Mouse (Mus musculus): ENCODE data around the gene Ctsh.

Ctsh gene

DNA sequence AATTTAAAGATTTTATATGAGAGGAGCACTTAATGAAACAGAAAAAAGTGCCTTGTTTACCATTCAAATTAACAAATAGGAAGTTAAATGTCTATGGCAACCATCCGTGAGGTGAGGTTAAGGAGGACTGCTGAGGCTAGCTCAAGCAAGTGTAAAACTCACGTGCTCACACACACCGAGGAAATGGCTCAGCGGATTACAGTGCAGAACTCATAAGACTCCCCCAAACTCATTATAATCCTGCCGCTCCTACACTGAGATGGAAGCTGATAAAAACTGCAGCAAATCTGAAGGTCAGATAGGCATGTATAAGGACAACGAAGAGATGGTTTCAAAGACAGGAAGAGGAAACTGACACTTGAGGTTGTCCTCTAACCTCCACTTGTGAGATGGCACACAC is 55.4 kb downstream of the Ctsh start:
- peak; percentile 66 for DNase-seq (ENCODE audit: low read depth, low spot score)
- no peaks in the 10 kb centered on the region; the same call in 1 of the 2 replicates for H3K36me3 ChIP-seq (ENCODE audit: control insufficient read depth, insufficient read depth, low read length, poor library complexity, severe bottlenecking)
- no peaks in the 10 kb centered on the region for H3K27me3 ChIP-seq (ENCODE audit: control insufficient read depth, insufficient read depth, low read length, poor library complexity, severe bottlenecking)

DNA sequence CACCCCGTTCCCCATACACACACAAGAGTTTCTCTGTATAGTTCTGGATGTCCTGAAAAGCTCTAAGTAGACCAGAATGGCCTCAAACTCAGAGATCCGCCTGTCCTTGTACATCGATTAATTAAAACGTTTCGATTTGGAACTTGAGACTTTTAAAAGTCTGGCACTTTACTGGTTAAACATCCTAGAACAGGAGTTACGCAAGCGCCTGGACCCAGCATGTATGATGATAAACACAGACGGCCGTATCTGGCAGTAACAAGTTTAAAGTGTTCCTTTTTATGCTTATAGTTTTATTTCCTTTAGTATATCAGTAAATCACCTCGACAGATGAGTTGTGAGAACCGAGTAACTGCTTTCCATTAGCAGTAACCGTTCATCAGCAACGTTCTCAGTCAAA is 59.2 kb downstream of the Ctsh start:
- DNase-seq (ENCODE audit: low read depth, low spot score): no peak
- Histone ChIP-seq H3K27me3 (ENCODE audit: control insufficient read depth, insufficient read depth, low read length, poor library complexity, severe bottlenecking) (no peaks in the 10 kb centered on the region), H3K36me3 (ENCODE audit: control insufficient read depth, insufficient read depth, low read length, poor library complexity, severe bottlenecking) (no peaks in the 10 kb centered on the region)

DNA sequence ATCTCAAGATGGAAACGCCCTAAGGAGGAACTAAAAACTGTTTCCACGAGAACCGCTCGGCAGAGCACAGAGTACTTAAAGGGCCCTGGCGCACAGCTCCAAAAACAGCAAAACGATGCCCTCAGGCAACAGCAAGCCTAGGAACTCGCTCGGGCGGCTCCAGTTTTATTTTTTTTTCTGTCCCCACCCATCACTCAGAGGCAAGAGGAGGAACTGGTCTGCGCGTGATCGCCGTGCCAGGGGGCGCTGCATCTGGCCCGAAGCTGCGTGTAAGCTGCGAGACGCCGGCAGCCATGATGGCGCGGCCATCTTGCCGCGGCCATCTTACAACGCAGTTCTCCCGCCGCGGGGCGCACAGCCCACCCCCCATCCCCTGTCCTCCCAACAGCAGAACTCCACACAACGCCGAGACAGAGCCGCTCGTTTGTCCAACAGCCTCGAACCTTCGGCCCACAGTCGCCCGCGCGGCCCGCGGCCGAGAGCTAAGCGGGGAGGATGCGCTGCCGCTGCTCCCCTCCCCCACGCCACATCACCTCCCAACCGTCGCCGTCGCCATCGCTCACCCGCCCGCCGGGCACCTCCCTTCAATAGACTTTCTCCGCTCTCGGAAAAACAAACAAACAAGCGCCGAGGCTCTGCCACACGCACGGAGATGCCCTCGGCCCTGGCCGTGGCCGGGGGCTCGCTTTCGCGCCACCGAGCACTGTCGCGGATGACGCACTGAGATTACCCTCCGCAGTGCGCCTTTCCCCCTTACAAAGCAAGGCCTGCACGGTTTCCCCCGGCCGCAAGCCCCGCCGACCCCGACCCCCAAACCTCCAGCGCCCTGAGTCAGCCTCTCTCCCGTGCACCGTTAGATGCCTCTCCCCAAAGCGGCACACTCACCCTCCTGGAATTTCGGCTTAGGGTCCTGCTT is 60.0 kb downstream of the Ctsh start:
- Histone ChIP-seq H3K27me3 (ENCODE audit: control insufficient read depth, insufficient read depth, low read length, poor library complexity, severe bottlenecking) (no peaks in the 10 kb centered on the region), H3K36me3 (ENCODE audit: control insufficient read depth, insufficient read depth, low read length, poor library complexity, severe bottlenecking) (no peaks in the 10 kb centered on the region)
- peak; percentile 96 for DNase-seq (ENCODE audit: low read depth, low spot score)

DNA sequence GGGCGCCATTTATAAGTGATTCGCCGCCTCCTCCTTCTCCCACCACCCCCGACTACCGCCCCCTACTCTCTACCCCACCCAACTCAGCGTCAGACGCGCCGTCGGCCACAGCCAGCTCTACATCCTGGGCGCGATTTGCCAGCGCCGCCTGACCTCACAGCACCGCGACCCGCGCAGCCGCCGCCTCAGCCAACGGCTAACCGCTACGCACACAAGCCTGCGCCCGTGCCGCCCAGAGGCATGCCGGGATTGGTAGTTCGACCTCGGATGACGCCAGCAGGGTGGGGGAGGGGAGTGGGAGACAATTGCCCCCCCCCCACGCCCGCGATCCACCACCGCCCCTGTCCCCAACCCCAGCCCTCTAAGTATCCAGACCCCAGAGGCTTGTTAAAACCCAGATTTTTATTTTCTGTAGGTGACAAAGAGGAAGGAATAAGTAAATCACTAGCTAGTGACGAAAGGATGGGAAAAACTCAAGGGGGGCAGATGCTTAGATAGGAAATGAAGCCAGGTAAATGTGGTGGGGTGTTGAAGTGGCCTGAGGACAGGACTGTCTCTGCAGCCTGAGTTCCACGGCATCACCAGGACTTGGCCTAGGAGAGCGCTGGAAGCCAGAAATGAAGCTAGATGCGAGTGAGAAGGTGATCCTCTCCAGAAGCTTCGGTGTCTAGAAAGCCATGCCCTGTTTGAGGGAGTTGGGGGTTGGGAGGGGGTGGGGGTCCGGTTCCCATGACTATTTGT is 60.8 kb downstream of the Ctsh start, which contains the start of gene Morf4l1:
Gene Morf4l1, minus strand, starts transcription at position 208 of the 741 bp plus-strand sequence.
- Histone ChIP-seq H3K27me3 (ENCODE audit: control insufficient read depth, insufficient read depth, low read length, poor library complexity, severe bottlenecking) (no peaks in the 10 kb centered on the region), H3K36me3 (ENCODE audit: control insufficient read depth, insufficient read depth, low read length, poor library complexity, severe bottlenecking) (no peaks in the 10 kb centered on the region)
- DNase-seq (ENCODE audit: low read depth, low spot score): peak; percentile 97

DNA sequence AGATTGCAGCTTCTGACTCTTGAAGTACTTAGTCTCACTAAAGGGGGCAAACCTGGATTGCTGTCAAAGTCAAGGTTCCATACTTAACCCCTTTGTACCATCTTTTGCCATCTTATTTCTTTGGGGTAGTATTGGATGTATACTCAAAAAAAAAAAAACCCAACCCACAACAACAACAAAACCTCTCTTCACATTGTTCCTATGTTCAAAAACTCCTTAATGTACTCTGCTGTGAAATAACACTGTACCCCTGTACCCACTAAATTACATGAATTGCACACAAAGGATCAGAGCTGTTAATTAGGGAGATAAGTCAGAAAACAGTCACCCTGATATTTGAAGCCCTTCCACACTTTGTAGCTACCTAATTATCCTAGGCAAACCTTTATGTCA is 61.4 kb downstream of the Ctsh start:
- no peaks in the 10 kb centered on the region for H3K36me3 ChIP-seq (ENCODE audit: control insufficient read depth, insufficient read depth, low read length, poor library complexity, severe bottlenecking)
- no peak for DNase-seq (ENCODE audit: low read depth, low spot score)
- H3K27me3 ChIP-seq (ENCODE audit: control insufficient read depth, insufficient read depth, low read length, poor library complexity, severe bottlenecking): no peaks in the 10 kb centered on the region

DNA sequence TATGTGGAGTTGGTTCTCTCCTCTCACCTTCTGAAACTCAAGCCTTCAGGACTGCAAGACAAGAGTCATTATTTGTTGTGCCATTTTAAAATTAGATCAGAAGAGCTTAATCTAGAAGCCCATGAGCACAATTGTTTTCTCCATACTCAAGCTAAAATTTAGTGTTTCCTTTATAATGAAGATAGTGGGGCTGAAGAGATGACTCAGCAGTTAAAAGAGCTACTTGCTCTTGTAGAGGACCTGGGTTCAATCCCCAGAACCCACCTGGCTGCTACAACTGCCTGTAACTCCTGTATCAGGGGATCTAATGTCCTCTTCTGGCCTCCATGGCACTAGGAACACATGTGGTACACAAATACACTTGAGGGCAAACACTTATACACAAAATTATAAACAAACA is 63.3 kb downstream of the Ctsh start:
- Histone ChIP-seq H3K27me3 (ENCODE audit: control insufficient read depth, insufficient read depth, low read length, poor library complexity, severe bottlenecking) (no peaks in the 10 kb centered on the region), H3K36me3 (ENCODE audit: control insufficient read depth, insufficient read depth, low read length, poor library complexity, severe bottlenecking) (no peaks in the 10 kb centered on the region)
- DNase-seq (ENCODE audit: low read depth, low spot score): no peak

DNA sequence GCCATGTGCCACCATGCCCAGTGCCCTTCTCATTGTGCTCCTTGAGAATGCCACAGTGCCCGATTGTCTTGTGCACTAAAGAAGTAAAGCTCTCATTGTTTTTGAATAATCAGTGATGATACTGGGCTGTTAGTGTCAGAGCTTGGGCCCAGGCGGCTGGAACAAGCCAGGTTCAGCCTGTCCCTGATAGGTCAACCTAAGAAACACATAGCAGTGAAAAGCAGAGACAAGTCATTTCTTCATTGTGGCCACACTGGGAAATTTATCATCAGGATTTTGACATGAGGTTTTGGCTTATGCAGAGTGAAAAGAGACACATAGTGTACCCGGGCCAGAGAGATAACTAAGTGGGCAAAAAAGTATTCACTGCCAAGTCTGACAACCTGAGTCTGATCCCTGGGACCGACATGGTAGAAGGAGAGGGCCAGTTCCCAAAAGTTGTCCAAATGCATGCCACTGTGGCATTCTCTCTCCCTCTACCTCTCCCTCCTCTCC is 68.3 kb downstream of the Ctsh start:
- H3K36me3 ChIP-seq (ENCODE audit: control insufficient read depth, insufficient read depth, low read length, poor library complexity, severe bottlenecking): no peaks in the 10 kb centered on the region
- no peak for DNase-seq (ENCODE audit: low read depth, low spot score)
- H3K27me3 ChIP-seq (ENCODE audit: control insufficient read depth, insufficient read depth, low read length, poor library complexity, severe bottlenecking): no peaks in the 10 kb centered on the region

DNA sequence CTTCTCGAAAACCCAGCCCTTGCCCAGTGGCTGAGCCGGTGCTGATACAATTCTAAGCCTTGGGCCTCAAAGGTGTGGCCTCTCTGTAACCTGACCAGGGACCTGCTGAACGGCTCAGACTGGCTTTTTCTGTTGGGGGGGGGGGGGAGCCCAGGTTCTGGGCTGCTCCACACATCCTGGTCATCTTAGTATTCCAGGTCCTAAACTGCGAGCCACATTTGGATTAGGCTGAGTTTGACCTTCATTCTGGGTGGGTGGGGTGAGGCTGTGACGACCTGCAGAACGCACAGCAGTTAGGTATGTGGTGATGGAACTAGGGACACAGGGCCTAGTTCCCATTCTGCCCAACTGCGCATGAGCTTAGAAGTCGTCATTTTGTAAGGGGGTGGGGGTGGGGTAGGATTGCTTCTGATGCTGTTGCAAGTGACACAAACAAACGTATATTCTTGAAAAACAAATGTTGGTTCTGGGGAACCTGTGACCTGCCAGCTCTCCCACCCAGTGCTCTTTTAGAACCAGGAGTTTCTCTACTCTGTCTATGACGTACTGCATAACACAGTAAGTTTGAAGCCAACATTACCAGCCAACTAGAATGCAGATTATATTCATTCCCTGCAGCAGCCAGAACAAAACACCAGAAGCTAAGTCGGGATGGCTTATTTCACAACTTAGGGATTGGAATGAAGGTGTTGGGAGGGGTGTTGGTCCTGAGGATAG is 70.4 kb downstream of the Ctsh start:
- no peaks in the 10 kb centered on the region for H3K27me3 ChIP-seq (ENCODE audit: control insufficient read depth, insufficient read depth, low read length, poor library complexity, severe bottlenecking)
- no peak for DNase-seq (ENCODE audit: low read depth, low spot score)
- no peaks in the 10 kb centered on the region for H3K36me3 ChIP-seq (ENCODE audit: control insufficient read depth, insufficient read depth, low read length, poor library complexity, severe bottlenecking)

DNA sequence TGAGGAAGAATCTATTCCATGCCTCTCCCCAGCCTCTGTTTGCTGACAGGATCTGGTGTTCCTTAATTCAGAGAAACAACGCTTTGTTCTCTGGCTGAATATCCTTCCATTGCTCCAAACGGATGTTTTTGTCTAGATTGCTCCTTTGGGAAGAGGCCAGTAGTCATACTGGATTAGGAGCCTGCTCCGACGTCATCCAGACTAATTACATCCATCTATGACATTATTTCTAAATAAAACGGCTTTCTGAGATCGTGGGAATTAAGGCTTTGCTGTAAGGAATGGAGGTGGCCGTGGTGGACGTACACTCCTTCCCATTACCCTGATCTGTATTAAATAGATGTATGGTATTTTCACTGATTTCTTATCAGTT is 70.9 kb downstream of the Ctsh start:
- H3K36me3 ChIP-seq (ENCODE audit: control insufficient read depth, insufficient read depth, low read length, poor library complexity, severe bottlenecking): no peaks in the 10 kb centered on the region
- H3K27me3 ChIP-seq (ENCODE audit: control insufficient read depth, insufficient read depth, low read length, poor library complexity, severe bottlenecking): no peaks in the 10 kb centered on the region
- no peak for DNase-seq (ENCODE audit: low read depth, low spot score)

Measured in splenic B cell, adult 2 months (primary cell).